Mouse (Mus musculus): Measurements from ENCODE around the gene Poln. TPM values are rescaled to one million over a fixed set of nuclear protein-coding genes. Genes with fewer than 3 reads are reported as not detected.

Poln gene
- polyA plus RNA-seq, 1 experiment from 2014 or later = 0.55 TPM

DNA sequence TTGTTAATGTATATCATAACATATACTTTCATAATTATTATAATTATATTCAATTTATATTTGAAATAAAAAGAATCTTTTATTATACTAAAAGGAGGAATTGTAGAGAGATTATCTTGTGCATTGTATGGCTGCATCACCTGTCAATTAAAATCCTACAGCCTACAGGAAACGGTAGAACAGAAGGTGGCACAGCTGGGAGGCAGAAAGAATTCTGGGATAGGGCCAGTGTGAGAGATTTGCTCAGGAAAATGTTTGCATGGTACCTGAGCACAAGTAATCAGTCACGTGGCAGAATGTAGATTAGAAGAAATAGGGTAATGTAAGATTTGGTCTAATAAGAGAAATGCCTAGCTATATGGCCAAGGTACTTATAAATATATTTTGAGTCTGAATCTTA lies 194.5 kb downstream of the Poln start:
- Histone ChIP-seq H3K4me3 (replicated peaks; ENCODE audit: low read depth, low read length) (no peak overlapping the region), H3K9me3 (replicated peaks; ENCODE audit: low read length) (no peaks in the 10 kb centered on the region), H3K4me1 (replicated peaks; ENCODE audit: insufficient read depth, low read length) (no peaks in the 10 kb centered on the region), H3K4me2 (ENCODE audit: low read length) (no peak overlapping the region), H3K27ac (no peak overlapping the region), H3K9ac (ENCODE audit: low read depth, low read length) (no peak overlapping the region), H3K27me3 (ENCODE audit: insufficient read depth, low read length) (no peaks in the 10 kb centered on the region), H3K36me3 (ENCODE audit: insufficient read depth, low read length) (no peaks in the 10 kb centered on the region)
- WGBS = 65% methylated on average over 2 of the region's 2 CpGs
- DNase-seq (ENCODE audit: low spot score) (no peak), ATAC-seq (replicated peaks; ENCODE audit: low FRiP score, low read depth) (no peak)
- no peak for TF ChIP-seq CTCF (IDR thresholded peaks at IDR 0.05; ENCODE audit: low read depth)

DNA sequence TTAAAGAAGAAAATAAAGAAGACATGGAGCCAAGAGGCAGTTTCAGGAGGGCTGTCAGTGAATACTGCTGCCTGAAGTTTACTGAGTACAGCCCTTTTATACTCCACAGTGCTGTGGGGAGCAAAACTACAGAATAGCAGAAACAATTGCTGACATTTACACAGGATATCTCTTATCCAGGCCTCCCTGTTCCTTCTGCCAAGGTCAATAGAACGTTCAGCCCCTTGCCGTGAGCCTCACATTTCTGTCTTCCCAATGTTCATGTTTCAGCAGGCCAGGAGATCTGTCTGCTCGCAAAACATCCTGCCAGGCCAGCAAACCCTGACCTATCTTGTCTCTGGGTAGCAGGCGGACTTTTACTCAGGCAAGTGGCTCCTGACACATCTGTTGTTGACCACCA lies 209.9 kb downstream of the Poln start:
- TF ChIP-seq CTCF (IDR thresholded peaks at IDR 0.05; ENCODE audit: low read depth) = no peak
- Histone ChIP-seq H3K27ac (no peak overlapping the region), H3K4me2 (ENCODE audit: low read length) (no peak overlapping the region), H3K36me3 (ENCODE audit: insufficient read depth, low read length) (no peaks in the 10 kb centered on the region), H3K9ac (ENCODE audit: low read depth, low read length) (no peak overlapping the region), H3K9me3 (replicated peaks; ENCODE audit: low read length) (0 out of 2 replicates have a peak, but pooled peaks cover 5% of the 10 kb centered on the region), H3K4me1 (replicated peaks; ENCODE audit: insufficient read depth, low read length) (no peaks in the 10 kb centered on the region), H3K4me3 (replicated peaks; ENCODE audit: low read depth, low read length) (no peak overlapping the region), H3K27me3 (ENCODE audit: insufficient read depth, low read length) (no peaks in the 10 kb centered on the region)
- ATAC-seq (replicated peaks; ENCODE audit: low FRiP score, low read depth) (no peak), DNase-seq (ENCODE audit: low spot score) (no peak)
- 62% methylated on average over 4 of the region's 4 CpGs for WGBS

Other genes with a start within 250 kb of the Poln start
- gene Nelfa, start 233.0 kb downstream of the Poln start, polyA plus RNA-seq (2015; fragmentation: Nextera tagmentation; extraction: Ambion mirVana) = 41.0 and 42.8 TPM in 2 replicates
- gene Gm1673, start 186.0 kb downstream of the Poln start, polyA plus RNA-seq (2015; fragmentation: Nextera tagmentation; extraction: Ambion mirVana) = 85.9 and 90.0 TPM in 2 replicates
- gene Nat8l, start 173.5 kb downstream of the Poln start, polyA plus RNA-seq (2015; fragmentation: Nextera tagmentation; extraction: Ambion mirVana) = 0.17 and 0.25 TPM in 2 replicates
- gene Haus3, start 79 bp upstream of the Poln start, polyA plus RNA-seq (2015; fragmentation: Nextera tagmentation; extraction: Ambion mirVana) = 22.3 and 25.7 TPM in 2 replicates
- gene Mxd4, start 18.3 kb upstream of the Poln start, polyA plus RNA-seq (2015; fragmentation: Nextera tagmentation; extraction: Ambion mirVana) = 34.6 and 35.7 TPM in 2 replicates
- gene Zfyve28, start 119.0 kb upstream of the Poln start, polyA plus RNA-seq (2015; fragmentation: Nextera tagmentation; extraction: Ambion mirVana) = 0.08 and 0.14 TPM in 2 replicates
- not detected in 2 replicates for gene Cfap99, start 119.2 kb upstream of the Poln start, polyA plus RNA-seq (2015; fragmentation: Nextera tagmentation; extraction: Ambion mirVana)
- 118 and 130 TPM in 2 replicates for gene Rnf4, start 166.8 kb upstream of the Poln start, polyA plus RNA-seq (2015; fragmentation: Nextera tagmentation; extraction: Ambion mirVana)
- gene Fam193a, start 200.5 kb upstream of the Poln start, polyA plus RNA-seq (2015; fragmentation: Nextera tagmentation; extraction: Ambion mirVana) = 6.8 and 6.9 TPM in 2 replicates